Mouse (Mus musculus) limb, embryonic 13.5 days (tissue): ENCODE results near the gene 2610001J05Rik. TPM values are rescaled to one million over a fixed set of nuclear protein-coding genes. Genes with fewer than 3 reads are reported as not detected.
"Not testable (repeated sequence)": the region's sequence is repeated elsewhere in the genome, so short reads cannot be mapped to it uniquely, and the experiment has no call there.

Source experiments
- ATAC-seq: fragments of 200-750 bp; cut with Nextera tagmentation; 2 replicates; pipeline ENCODE4 v1.8.0; 2017; ENCODE audit warnings: low read depth, moderate number of reproducible peaks, moderate TSS enrichment; ENCODE audit not compliant: low FRiP score
- H3K27ac ChIP-seq: fragments of 300-500 bp; sonication (generic); 2 replicates; pipeline ENCODE4 v1.5.1; 2015; ENCODE audit warnings: inconsistent platforms, mild to moderate bottlenecking, moderate library complexity
- H3K27me3 ChIP-seq: fragments of 300-500 bp; sonication (generic); 2 replicates; pipeline ENCODE4 v1.6.1; 2015; ENCODE audit warnings: mild to moderate bottlenecking, inconsistent platforms
- H3K36me3 ChIP-seq: fragments of 300-500 bp; sonication (generic); 2 replicates; pipeline ENCODE4 v1.6.1; 2015; ENCODE audit warnings: inconsistent platforms, mild to moderate bottlenecking, moderate library complexity
- H3K4me1 ChIP-seq: fragments of 300-500 bp; sonication (generic); 2 replicates; pipeline ENCODE4 v1.6.1; 2015; ENCODE audit warnings: inconsistent platforms
- H3K4me2 ChIP-seq: fragments of 300-500 bp; sonication (generic); replicated peaks from 2 replicates; pipeline ENCODE4 v1.6.1; 2015; ENCODE audit warnings: inconsistent platforms, mild to moderate bottlenecking, moderate library complexity
- H3K4me3 ChIP-seq: fragments of 300-500 bp; sonication (generic); 2 replicates; pipeline ENCODE4 v1.5.1; 2015; ENCODE audit warnings: moderate library complexity, mild to moderate bottlenecking, inconsistent platforms
- H3K9ac ChIP-seq: fragments of 300-500 bp; sonication (generic); 2 replicates; pipeline ENCODE4 v1.6.1; 2015; ENCODE audit warnings: mild to moderate bottlenecking, inconsistent platforms
- H3K9me3 ChIP-seq: fragments of 300-500 bp; sonication (generic); 2 replicates; pipeline ENCODE4 v1.6.1; 2016; ENCODE audit warnings: inconsistent platforms
- WGBS: fragments of 180-500 bp; shearing (Covaris S2); methylation state at CpG from one replicate; pipeline ENCODE4 v1.1.7; 2015; 5-methylcytosine and 5-hydroxymethylcytosine counted together
- polyA plus RNA-seq: library from polyadenylated mRNA; unstranded; fragments of >200 nt; fragmentation: Nextera tagmentation; extraction: Ambion mirVana; gene quantifications from 2 replicates; pipeline ENCODE4 v1.2.1, GENCODE M21; 2015

2610001J05Rik gene
- polyA plus RNA-seq, 1 experiment from 2014 or later, result 132 TPM

- no peak overlapping the region for H3K9ac ChIP-seq
- no peaks in the 10 kb centered on the region for H3K4me1 ChIP-seq
- H3K9me3 ChIP-seq, result no peaks in the 10 kb centered on the region
- no peak overlapping the region for H3K27ac ChIP-seq
- ATAC-seq, result no peak
- H3K4me3 ChIP-seq, result no peak overlapping the region
- WGBS, result 32% methylated on average over 11 of the region's 11 CpGs
- H3K27me3 ChIP-seq, result no peaks in the 10 kb centered on the region
- 0 out of 2 replicates have a peak overlapping the region, but pooled peaks have one; percentile 21 for H3K4me2 ChIP-seq
- no peaks in the 10 kb centered on the region for H3K36me3 ChIP-seq
Observed at GRCm38 (mm10) chr6:13854230-13854629, 17.1 kb downstream of the 2610001J05Rik start.

GRCm38 (mm10) chr6:13853244-13853643 lies 18.1 kb downstream of the 2610001J05Rik start:
- ATAC-seq, result no peak
- no peak overlapping the region for H3K9ac ChIP-seq
- H3K27me3 ChIP-seq, result no peaks in the 10 kb centered on the region
- H3K4me3 ChIP-seq, result no peak overlapping the region
- no peaks in the 10 kb centered on the region for H3K36me3 ChIP-seq
- no peak overlapping the region for H3K27ac ChIP-seq
- no peak overlapping the region for H3K4me2 ChIP-seq
- WGBS, result 49% methylated on average over 4 of the region's 4 CpGs
- no peaks in the 10 kb centered on the region for H3K4me1 ChIP-seq
- no peaks in the 10 kb centered on the region for H3K9me3 ChIP-seq

GRCm38 (mm10) chr6:13846031-13846430 lies 25.3 kb downstream of the 2610001J05Rik start:
- ATAC-seq, H3K4me1 ChIP-seq, H3K4me3 ChIP-seq, H3K36me3 ChIP-seq, H3K9me3 ChIP-seq, H3K4me2 ChIP-seq, H3K27ac ChIP-seq, H3K9ac ChIP-seq, H3K27me3 ChIP-seq: not testable (repeated sequence)
- 88% methylated on average over 1 of the region's 1 CpGs for WGBS

GRCm38 (mm10) chr6:13839345-13840054 lies 31.8 kb downstream of the 2610001J05Rik start, which contains the start of gene Gpr85:
Gene Gpr85 (minus strand): TSS chr6:13839942.
- Histone ChIP-seq H3K4me3 (peak within 1 kb of the TSS; percentile 68), H3K4me2 (peak within 1 kb of the TSS; percentile 86), H3K4me1 (no peaks in the 10 kb centered on the region), H3K9ac (peak within 1 kb of the TSS; percentile 84), H3K9me3 (no peaks in the 10 kb centered on the region), H3K36me3 (no peaks in the 10 kb centered on the region), H3K27me3 (peaks cover 13% of the 10 kb centered on the region), H3K27ac (peak within 1 kb of the TSS; percentile 76)
- ATAC-seq, result no peak
- WGBS, result 45% methylated on average over 18 of the region's 18 CpGs

- H3K9ac ChIP-seq, result peak overlapping the region; percentile 84
- under 1% methylated on average over 41 of the region's 41 CpGs for WGBS
- peak; percentile 88 for ATAC-seq
- H3K9me3 ChIP-seq, result no peaks in the 10 kb centered on the region
- no peaks in the 10 kb centered on the region for H3K4me1 ChIP-seq
- peak overlapping the region; percentile 86 for H3K4me2 ChIP-seq
- peak overlapping the region; percentile 68 for H3K4me3 ChIP-seq
- H3K27me3 ChIP-seq, result peaks cover 13% of the 10 kb centered on the region
- H3K27ac ChIP-seq, result peak overlapping the region; percentile 76
- H3K36me3 ChIP-seq, result no peaks in the 10 kb centered on the region
Observed at GRCm38 (mm10) chr6:13838677-13839344, 32.5 kb downstream of the 2610001J05Rik start.

- Histone ChIP-seq H3K9ac (peak overlapping the region; percentile 84), H3K36me3 (no peaks in the 10 kb centered on the region), H3K27ac (peak overlapping the region; percentile 76; the same call in 1 of the 2 replicates), H3K4me1 (no peaks in the 10 kb centered on the region), H3K9me3 (no peaks in the 10 kb centered on the region), H3K27me3 (peaks cover 13% of the 10 kb centered on the region), H3K4me3 (peak overlapping the region; percentile 68), H3K4me2 (peak overlapping the region; percentile 86)
- under 1% methylated on average over 19 of the region's 19 CpGs for WGBS
- ATAC-seq, result no peak
Observed at GRCm38 (mm10) chr6:13837916-13838676, 33.2 kb downstream of the 2610001J05Rik start.

GRCm38 (mm10) chr6:13836967-13837570 lies 34.2 kb downstream of the 2610001J05Rik start:
- H3K27me3 ChIP-seq, result peaks cover 13% of the 10 kb centered on the region
- 0 out of 2 replicates have a peak overlapping the region, but pooled peaks have one; percentile 68 for H3K4me3 ChIP-seq

GRCm38 (mm10) chr6:13835720-13836665 lies 35.3 kb downstream of the 2610001J05Rik start:
- H3K4me1 ChIP-seq, result no peaks in the 10 kb centered on the region
- H3K27me3 ChIP-seq, result peaks cover 13% of the 10 kb centered on the region
- no peak overlapping the region for H3K4me3 ChIP-seq
- no peak overlapping the region for H3K9ac ChIP-seq
- ATAC-seq, result peak; percentile 41
- no peaks in the 10 kb centered on the region for H3K9me3 ChIP-seq
- H3K27ac ChIP-seq, result peak overlapping the region; percentile 29; the same call in 1 of the 2 replicates
- 63% methylated on average over 17 of the region's 17 CpGs for WGBS
- H3K4me2 ChIP-seq, result peak overlapping the region; percentile 35
- H3K36me3 ChIP-seq, result no peaks in the 10 kb centered on the region

More at GRCm38 (mm10) chr6:13836967-13837570, 34.2 kb downstream of the 2610001J05Rik start:
- Histone ChIP-seq H3K9ac (no peak overlapping the region), H3K4me1 (no peaks in the 10 kb centered on the region), H3K27ac (no peak overlapping the region), H3K4me2 (peak overlapping the region; percentile 86), H3K9me3 (no peaks in the 10 kb centered on the region), H3K36me3 (no peaks in the 10 kb centered on the region)
- 71% methylated on average over 3 of the region's 3 CpGs for WGBS
- no peak for ATAC-seq

- no peaks in the 10 kb centered on the region for H3K36me3 ChIP-seq
- WGBS, result 50% methylated on average over 2 of the region's 2 CpGs
- H3K27ac ChIP-seq, result no peak overlapping the region
- no peak for ATAC-seq
- H3K9me3 ChIP-seq, result no peaks in the 10 kb centered on the region
- no peak overlapping the region for H3K4me2 ChIP-seq
- no peak overlapping the region for H3K9ac ChIP-seq
- no peaks in the 10 kb centered on the region for H3K4me1 ChIP-seq
- H3K4me3 ChIP-seq, result no peak overlapping the region
- peaks cover 13% of the 10 kb centered on the region for H3K27me3 ChIP-seq
Observed at GRCm38 (mm10) chr6:13832770-13833169, 38.5 kb downstream of the 2610001J05Rik start.

GRCm38 (mm10) chr6:13828877-13829276 lies 42.4 kb downstream of the 2610001J05Rik start:
- no peak for ATAC-seq
- Histone ChIP-seq H3K4me3 (no peak overlapping the region), H3K4me1 (no peaks in the 10 kb centered on the region), H3K36me3 (no peaks in the 10 kb centered on the region), H3K9me3 (no peaks in the 10 kb centered on the region), H3K4me2 (no peak overlapping the region), H3K9ac (no peak overlapping the region), H3K27ac (no peak overlapping the region), H3K27me3 (no peaks in the 10 kb centered on the region)
- 77% methylated on average over 1 of the region's 1 CpGs for WGBS
